Mouse (Mus musculus): Measurements from ENCODE around the gene Gm3248. TPM values are rescaled to one million over a fixed set of nuclear protein-coding genes. Genes with fewer than 3 reads are reported as not detected.
"Not testable (repeated sequence)": the region's sequence is repeated elsewhere in the genome, so short reads cannot be mapped to it uniquely, and the experiment has no call there.

Gene Gm3248
- not detected in 2 replicates for polyA plus RNA-seq (2016; fragmentation: Nextera tagmentation; extraction: Ambion mirVana)

DNA sequence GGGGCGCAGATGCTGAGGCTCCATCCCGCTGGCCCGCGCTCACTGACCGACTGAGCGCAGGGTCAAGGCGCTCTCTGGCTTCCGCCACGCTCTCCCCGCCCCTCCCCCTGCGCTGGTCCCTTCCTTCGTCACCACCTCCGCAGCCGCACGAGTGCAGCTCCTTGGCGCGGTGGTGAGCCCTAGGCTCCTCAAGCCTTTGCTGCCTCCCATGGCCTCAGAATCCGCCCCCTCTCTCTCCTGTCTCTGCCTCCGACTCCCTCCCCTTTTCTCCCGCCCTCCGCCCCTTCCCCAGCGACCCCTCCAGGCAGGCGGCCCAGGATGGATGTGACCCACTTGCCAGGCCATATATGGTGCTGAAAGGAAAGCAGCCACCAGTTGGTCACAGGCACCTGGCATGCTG is at the start of gene Gm3248:
Gm3248 (minus strand) TSS at position 111 of the 400 bp plus-strand sequence.
- 1% methylated on average over 21 of the region's 23 CpGs for WGBS (ENCODE audit: insufficient replicate concordance)
- peak within 1 kb of the TSS; percentile 58 for H3K4me2 ChIP-seq
- H3K27ac ChIP-seq; H3K9me3 ChIP-seq (replicated peaks); H3K9ac ChIP-seq; H3K36me3 ChIP-seq; H3K4me1 ChIP-seq; H3K27me3 ChIP-seq (replicated peaks); ATAC-seq: not testable (repeated sequence)
- H3K4me3 ChIP-seq = peak within 1 kb of the TSS; percentile 34

DNA sequence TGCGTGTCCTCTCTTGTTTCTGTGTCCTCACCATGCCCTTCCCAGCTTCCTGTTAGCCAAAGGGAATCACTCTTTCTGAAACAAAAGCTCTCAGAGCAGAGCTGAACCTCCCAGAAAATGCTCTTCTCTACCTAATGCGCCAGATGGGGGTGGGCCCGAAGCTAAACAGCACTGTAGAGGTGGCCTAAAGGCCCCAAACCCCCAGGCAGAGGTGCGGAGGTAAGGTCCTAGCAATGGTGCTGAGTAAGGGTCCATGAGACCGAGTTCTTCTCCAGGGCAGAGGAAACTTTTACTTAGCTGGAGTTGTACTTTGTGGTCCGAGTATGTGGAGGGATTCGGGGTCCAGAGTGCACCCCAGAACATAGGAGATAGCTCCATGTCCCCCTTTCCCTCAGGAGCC is 25.6 kb upstream of the Gm3248 start:
- H3K9me3 ChIP-seq (replicated peaks); H3K36me3 ChIP-seq; H3K27me3 ChIP-seq (replicated peaks); H3K4me1 ChIP-seq; H3K4me2 ChIP-seq; H3K9ac ChIP-seq; ATAC-seq; H3K4me3 ChIP-seq; H3K27ac ChIP-seq: not testable (repeated sequence)
- WGBS (ENCODE audit: insufficient replicate concordance) = 53% methylated on average over 7 of the region's 7 CpGs

DNA sequence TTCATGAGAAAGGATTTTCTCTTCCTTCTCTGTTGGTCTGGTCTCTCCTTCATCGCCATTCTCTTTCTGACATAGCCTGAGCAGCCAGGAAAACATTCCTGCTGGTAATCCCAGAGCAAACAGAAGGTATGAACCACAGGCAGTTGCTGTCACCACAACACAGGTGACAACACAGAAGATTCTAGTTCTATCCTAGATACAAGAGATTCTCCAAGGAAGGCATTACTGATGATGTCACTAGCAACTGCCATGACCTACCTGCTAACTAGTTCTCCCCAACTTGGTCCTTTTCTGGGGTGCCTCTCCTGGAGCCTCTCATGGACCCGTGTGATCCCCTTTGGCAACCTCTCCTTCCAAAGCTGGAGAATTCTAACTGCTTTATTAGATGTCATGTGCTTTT is 17.5 kb upstream of the Gm3248 start, which contains the start of gene Gm3453:
Gm3453 (minus strand) TSS at position 101 of the 400 bp plus-strand sequence.
- not testable (repeated sequence) for H3K27me3 ChIP-seq (replicated peaks); H3K4me3 ChIP-seq; H3K9me3 ChIP-seq (replicated peaks); H3K36me3 ChIP-seq; H3K4me2 ChIP-seq; ATAC-seq; H3K9ac ChIP-seq; H3K4me1 ChIP-seq; H3K27ac ChIP-seq
- WGBS (ENCODE audit: insufficient replicate concordance) = 25% methylated on average over 2 of the region's 2 CpGs

DNA sequence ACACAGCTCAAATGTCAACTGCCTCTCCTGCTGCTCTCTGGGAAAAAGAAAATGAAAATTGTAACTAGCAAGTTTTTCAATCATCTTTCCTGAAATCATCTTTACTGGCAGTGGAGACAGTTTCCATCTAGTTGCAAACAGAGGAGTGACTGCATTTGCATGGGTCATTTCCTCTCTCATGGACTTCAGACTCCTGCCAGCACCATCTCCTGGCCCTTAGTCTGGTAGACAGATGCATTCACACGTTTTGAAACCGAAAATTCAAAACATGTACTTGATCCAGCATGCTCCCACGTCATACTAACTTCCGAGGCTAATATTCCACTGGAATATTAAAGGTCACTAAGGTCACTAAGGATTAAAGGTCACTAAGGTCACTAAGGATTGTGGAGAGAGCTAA is 896 bp upstream of the Gm3248 start:
- 35% methylated on average over 4 of the region's 4 CpGs for WGBS (ENCODE audit: insufficient replicate concordance)

DNA sequence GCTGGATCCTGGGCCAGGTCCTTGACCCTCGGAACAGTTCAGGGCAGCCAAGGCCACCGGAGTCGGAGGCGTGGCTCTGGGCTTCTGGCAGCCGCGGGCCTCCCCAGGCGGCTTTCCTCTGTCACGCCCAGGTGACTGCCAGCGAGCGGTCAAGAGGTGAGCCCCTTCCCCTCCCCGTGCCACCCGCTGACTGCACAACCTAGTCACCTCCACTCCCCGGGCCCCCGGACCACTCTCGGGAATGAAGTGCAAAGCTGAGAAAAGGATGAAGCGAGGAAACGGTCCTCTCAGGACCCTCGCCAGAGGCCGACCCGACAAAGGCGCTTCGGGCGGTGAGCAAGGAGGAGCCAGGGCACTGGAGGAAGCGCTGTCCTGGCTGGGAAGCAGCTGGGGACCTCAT is 443 bp downstream of the Gm3248 start:
- H3K36me3 ChIP-seq; H3K4me1 ChIP-seq; H3K27me3 ChIP-seq (replicated peaks); H3K9me3 ChIP-seq (replicated peaks); H3K9ac ChIP-seq; H3K27ac ChIP-seq; ATAC-seq: not testable (repeated sequence)
- peak overlapping the region; percentile 34 for H3K4me3 ChIP-seq
- 1% methylated on average over 23 of the region's 24 CpGs for WGBS (ENCODE audit: insufficient replicate concordance)
- H3K4me2 ChIP-seq = peak overlapping the region; percentile 58

More for the DNA sequence above, 896 bp upstream of the Gm3248 start:
- not testable (repeated sequence) for H3K9ac ChIP-seq; H3K4me2 ChIP-seq; H3K4me3 ChIP-seq; H3K27ac ChIP-seq; H3K4me1 ChIP-seq; H3K36me3 ChIP-seq; ATAC-seq; H3K9me3 ChIP-seq (replicated peaks); H3K27me3 ChIP-seq (replicated peaks)

DNA sequence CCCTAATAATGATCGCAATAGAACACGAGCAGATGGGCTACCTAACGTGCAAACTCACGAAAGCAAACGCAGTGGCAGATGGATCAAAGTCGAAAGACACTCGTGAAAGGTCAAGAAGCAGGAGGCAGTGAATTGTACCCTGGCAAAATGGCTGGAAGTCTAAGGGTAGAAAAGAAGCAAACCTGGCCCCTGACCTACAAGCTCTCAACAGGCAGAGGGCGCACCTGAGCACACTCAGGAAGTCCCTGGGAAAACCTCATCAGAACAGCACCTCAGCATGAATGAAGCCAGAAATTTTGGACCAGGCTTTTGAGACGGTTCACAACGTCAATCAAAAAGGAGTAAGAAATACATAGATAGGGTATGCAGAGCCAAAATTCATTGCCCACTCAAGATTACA is 1.1 kb downstream of the Gm3248 start:
- not testable (repeated sequence) for H3K27me3 ChIP-seq (replicated peaks); H3K27ac ChIP-seq; H3K9ac ChIP-seq; H3K4me2 ChIP-seq; H3K4me1 ChIP-seq; ATAC-seq; H3K36me3 ChIP-seq; H3K9me3 ChIP-seq (replicated peaks); H3K4me3 ChIP-seq
- 6% methylated on average over 5 of the region's 10 CpGs for WGBS (ENCODE audit: insufficient replicate concordance)

DNA sequence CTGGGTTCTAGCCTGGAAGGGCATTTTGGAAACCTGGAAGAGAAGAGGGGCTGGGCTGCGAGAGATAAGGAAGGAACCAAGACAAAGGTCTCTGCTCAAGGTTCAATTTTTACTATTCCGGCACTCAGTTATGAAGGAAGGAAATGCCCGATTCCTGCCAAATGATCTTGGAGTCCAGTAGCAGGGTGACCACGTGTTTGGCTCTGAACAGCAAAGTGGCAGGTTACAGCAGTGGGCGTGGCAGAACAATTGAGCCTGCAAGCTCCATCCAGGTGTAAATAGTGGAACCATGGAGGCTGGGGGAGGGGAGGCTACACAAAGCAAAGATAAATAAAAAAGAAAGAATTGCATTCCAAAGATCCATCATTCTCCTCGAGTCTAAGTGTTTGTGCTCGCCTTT is 38.3 kb downstream of the Gm3248 start:
- H3K4me2 ChIP-seq; H3K4me1 ChIP-seq; H3K36me3 ChIP-seq; H3K4me3 ChIP-seq; H3K27ac ChIP-seq; H3K27me3 ChIP-seq (replicated peaks); ATAC-seq; H3K9me3 ChIP-seq (replicated peaks); H3K9ac ChIP-seq: not testable (repeated sequence)
- 54% methylated on average over 7 of the region's 7 CpGs for WGBS (ENCODE audit: insufficient replicate concordance)

DNA sequence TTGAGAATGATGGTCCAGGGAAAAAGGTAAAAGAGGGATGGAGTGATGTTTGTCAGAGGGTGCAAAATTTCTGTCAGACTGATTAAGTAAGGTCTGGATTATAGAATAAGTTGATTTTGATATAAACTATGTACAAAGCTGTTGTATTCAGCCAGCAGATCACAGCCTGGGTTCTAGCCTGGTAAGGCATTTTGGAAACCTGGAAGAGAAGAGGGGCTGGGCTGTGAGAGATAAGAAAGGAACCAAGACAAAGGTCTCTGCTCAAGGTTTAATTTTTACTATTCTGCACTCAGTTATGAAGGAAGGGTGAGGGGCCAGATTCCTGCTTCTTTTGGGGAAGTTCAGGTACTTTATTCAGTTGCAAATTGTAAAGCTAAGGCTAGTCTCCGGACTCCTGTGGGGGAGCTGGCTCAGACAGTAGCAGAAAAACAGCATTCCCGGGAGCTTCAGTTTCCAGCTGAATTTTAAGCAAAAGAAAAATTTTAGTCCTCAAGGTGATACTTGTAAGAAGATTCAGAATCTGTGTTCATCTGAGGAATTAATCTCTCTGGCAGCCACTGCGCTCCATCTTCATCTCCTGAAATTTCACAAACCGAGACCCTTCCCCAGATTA is 43.1 kb downstream of the Gm3248 start:
- not testable (repeated sequence) for ATAC-seq
- 72% methylated on average over 4 of the region's 4 CpGs for WGBS (ENCODE audit: insufficient replicate concordance)

DNA sequence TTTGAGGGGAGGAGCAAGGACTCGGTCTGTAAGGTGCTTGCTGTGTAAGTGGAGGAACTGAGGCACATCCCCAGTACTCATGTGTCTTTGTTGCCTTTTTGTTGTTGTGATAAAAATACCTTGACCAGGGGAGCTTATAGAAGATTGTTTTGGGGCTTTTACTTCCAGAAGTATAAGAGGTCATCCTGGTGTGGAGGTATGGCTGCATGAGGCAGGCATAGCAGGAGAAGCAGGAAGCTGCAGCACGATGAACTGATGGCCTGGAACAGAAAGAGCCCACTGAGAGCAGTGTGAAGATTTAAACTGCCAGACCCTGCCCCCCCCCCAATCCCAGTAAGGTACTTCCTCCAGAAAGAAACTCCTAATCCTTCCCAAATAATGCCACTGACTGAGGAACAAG is 47.8 kb downstream of the Gm3248 start:
- not testable (repeated sequence) for H3K36me3 ChIP-seq; H3K9me3 ChIP-seq (replicated peaks); H3K4me2 ChIP-seq; H3K4me1 ChIP-seq; H3K4me3 ChIP-seq; H3K9ac ChIP-seq; H3K27ac ChIP-seq; H3K27me3 ChIP-seq (replicated peaks); ATAC-seq
- WGBS (ENCODE audit: insufficient replicate concordance) = 56% methylated on average over 2 of the region's 2 CpGs

More for the DNA sequence above, 43.1 kb downstream of the Gm3248 start:
- not testable (repeated sequence) for H3K4me2 ChIP-seq; H3K4me3 ChIP-seq; H3K27ac ChIP-seq; H3K9ac ChIP-seq; H3K36me3 ChIP-seq; H3K4me1 ChIP-seq; H3K27me3 ChIP-seq (replicated peaks); H3K9me3 ChIP-seq (replicated peaks)

Other genes with a start within 250 kb of the Gm3248 start
- not detected in 2 replicates for gene Gm3373, start 220.2 kb downstream of the Gm3248 start, polyA plus RNA-seq (2016; fragmentation: Nextera tagmentation; extraction: Ambion mirVana)
- not detected in 2 replicates for gene Gm3383, start 153.8 kb downstream of the Gm3248 start, polyA plus RNA-seq (2016; fragmentation: Nextera tagmentation; extraction: Ambion mirVana)
- not detected in 2 replicates for gene Gm3424, start 131.4 kb downstream of the Gm3248 start, polyA plus RNA-seq (2016; fragmentation: Nextera tagmentation; extraction: Ambion mirVana)
- gene Gm8237, start 81.4 kb downstream of the Gm3248 start, polyA plus RNA-seq (2016; fragmentation: Nextera tagmentation; extraction: Ambion mirVana) = not detected in 2 replicates
- not detected in 2 replicates for gene Gm3453, start 17.4 kb upstream of the Gm3248 start, polyA plus RNA-seq (2016; fragmentation: Nextera tagmentation; extraction: Ambion mirVana)
- not detected in 2 replicates for gene Gm6337, start 96.5 kb upstream of the Gm3248 start, polyA plus RNA-seq (2016; fragmentation: Nextera tagmentation; extraction: Ambion mirVana)
- 0.14 TPM in 1 of 2 replicates, not detected in the other for gene Gm8206, start 132.2 kb upstream of the Gm3248 start, polyA plus RNA-seq (2016; fragmentation: Nextera tagmentation; extraction: Ambion mirVana)
- 0.06 and 0.30 TPM in 2 replicates for gene Gm3468, start 146.9 kb upstream of the Gm3248 start, polyA plus RNA-seq (2016; fragmentation: Nextera tagmentation; extraction: Ambion mirVana)
- not detected in 2 replicates for gene Gm3476, start 164.1 kb upstream of the Gm3248 start, polyA plus RNA-seq (2016; fragmentation: Nextera tagmentation; extraction: Ambion mirVana)